Mouse (Mus musculus) midbrain, embryonic 15.5 days (tissue): ENCODE data around the gene Pnpla8. TPM values are rescaled to one million over a fixed set of nuclear protein-coding genes. Genes with fewer than 3 reads are reported as not detected.
"Not testable (repeated sequence)": the region's sequence is repeated elsewhere in the genome, so short reads cannot be mapped to it uniquely, and the experiment has no call there.

Experiments used
- ATAC-seq: fragments of 200-750 bp; cut with Nextera tagmentation; replicated peaks from 2 replicates; pipeline ENCODE4 v1.8.0; 2017; ENCODE audit warnings: moderate TSS enrichment
- H3K27ac ChIP-seq: fragments of 300-500 bp; sonication (generic); 2 replicates; pipeline ENCODE4 v1.5.1; 2015; ENCODE audit warnings: mild to moderate bottlenecking, inconsistent platforms
- H3K27me3 ChIP-seq: fragments of 300-500 bp; sonication (generic); replicated peaks from 2 replicates; pipeline ENCODE4 v1.6.1; 2015; ENCODE audit warnings: inconsistent platforms
- H3K36me3 ChIP-seq: fragments of 300-500 bp; sonication (generic); replicated peaks from 2 replicates; pipeline ENCODE4 v1.6.1; 2015; ENCODE audit warnings: inconsistent platforms
- H3K4me1 ChIP-seq: fragments of 300-500 bp; sonication (generic); 2 replicates; pipeline ENCODE4 v1.6.1; 2015; ENCODE audit warnings: inconsistent platforms
- H3K4me2 ChIP-seq: fragments of 300-500 bp; sonication (generic); 2 replicates; pipeline ENCODE4 v1.6.1; 2015; ENCODE audit warnings: inconsistent platforms, mild to moderate bottlenecking, moderate library complexity
- H3K4me3 ChIP-seq: fragments of 300-500 bp; sonication (generic); 2 replicates; pipeline ENCODE4 v1.5.1; 2015; ENCODE audit warnings: mild to moderate bottlenecking, inconsistent platforms
- H3K9ac ChIP-seq: fragments of 300-500 bp; sonication (generic); 2 replicates; pipeline ENCODE4 v1.6.1; 2015; ENCODE audit warnings: mild to moderate bottlenecking, inconsistent platforms
- H3K9me3 ChIP-seq: fragments of 300-500 bp; sonication (generic); 2 replicates; pipeline ENCODE4 v1.6.1; 2016; ENCODE audit warnings: inconsistent platforms
- WGBS: fragments of 180-500 bp; shearing (Covaris S2); methylation state at CpG from one replicate; pipeline ENCODE4 v1.1.7; 2015; ENCODE audit warnings: mixed read lengths; 5-methylcytosine and 5-hydroxymethylcytosine counted together
- polyA plus RNA-seq: library from polyadenylated mRNA; unstranded; fragments of >200 nt; fragmentation: Nextera tagmentation; extraction: Ambion mirVana; gene quantifications from 2 replicates; pipeline ENCODE4 v1.2.1, GENCODE M21; 2015

Pnpla8 gene
- 130 and 136 TPM in 2 replicates for polyA plus RNA-seq

DNA sequence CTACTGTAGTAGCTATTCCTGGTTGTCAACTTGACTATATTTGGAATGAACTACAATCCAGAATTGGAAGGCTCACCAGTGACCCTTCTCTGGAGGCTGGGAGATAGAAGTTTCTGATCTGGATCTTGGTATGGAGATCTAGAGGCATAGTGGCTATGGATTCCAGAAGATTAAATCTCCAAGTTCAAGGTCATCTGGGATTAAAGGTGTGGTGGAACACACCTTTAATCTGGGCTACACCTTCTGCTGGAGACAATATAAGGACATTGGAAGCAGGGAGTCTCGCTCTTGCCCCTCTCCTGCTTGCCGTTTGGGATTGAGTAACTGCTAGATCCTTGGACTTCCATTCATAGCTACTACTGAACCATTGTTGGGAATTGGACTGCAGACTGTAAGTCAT lies at the start of gene Pnpla8:
TSS of gene Pnpla8 (plus strand) at position 301 of the 400 bp plus-strand sequence.
- ATAC-seq, H3K4me1 ChIP-seq, H3K27ac ChIP-seq, H3K36me3 ChIP-seq, H3K9me3 ChIP-seq, H3K27me3 ChIP-seq: not testable (repeated sequence)
- Histone ChIP-seq H3K9ac (peak within 1 kb of the TSS; percentile 64), H3K4me3 (peak within 1 kb of the TSS; percentile 73), H3K4me2 (peak within 1 kb of the TSS; percentile 93)
- WGBS: 91% methylated on average over 2 of the region's 2 CpGs

DNA sequence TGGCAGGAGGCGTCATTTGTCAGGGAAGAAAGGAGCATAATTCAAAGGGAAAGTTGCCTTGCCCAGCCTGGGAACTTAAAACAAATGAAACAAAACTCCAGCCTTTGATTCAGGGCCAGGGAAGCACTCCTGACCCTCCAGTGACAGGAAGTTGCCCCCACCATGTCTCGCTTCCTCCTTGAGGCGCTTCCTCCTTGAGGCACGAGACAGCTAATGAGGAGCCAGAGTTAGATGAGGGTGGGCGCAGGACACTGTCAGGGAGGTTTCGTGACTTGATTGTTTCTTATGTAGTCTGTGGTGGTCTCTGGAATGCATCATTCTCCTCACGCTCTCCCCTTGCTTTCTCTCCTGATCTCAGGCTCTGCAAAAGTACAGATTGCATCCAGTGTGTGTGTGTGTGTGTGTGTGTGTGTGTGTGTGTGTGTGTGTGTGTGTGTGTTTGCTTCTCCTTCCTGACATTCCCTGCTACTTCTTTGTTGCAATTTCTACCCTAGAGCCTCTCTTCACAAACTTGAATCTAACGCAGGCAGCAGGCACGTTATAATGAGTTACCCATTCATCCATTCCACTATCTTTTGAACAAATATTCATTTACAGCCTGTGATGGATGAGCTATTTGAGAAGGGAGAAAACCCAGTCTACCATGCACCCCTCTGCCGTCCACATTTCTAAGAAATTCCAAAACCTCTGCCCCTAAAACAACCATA lies 44.7 kb upstream of the Pnpla8 start:
- peak; percentile 69 for ATAC-seq
- H3K36me3 ChIP-seq: no peaks in the 10 kb centered on the region
- 32% methylated on average over 10 of the region's 10 CpGs for WGBS
- peak overlapping the region; percentile 71 for H3K27ac ChIP-seq
- H3K9ac ChIP-seq: no peak overlapping the region
- peak overlapping the region; percentile 18 for H3K4me2 ChIP-seq
- H3K9me3 ChIP-seq: no peaks in the 10 kb centered on the region
- H3K4me3 ChIP-seq: no peak overlapping the region
- no peaks in the 10 kb centered on the region for H3K27me3 ChIP-seq
- peaks cover 16% of the 10 kb centered on the region for H3K4me1 ChIP-seq

DNA sequence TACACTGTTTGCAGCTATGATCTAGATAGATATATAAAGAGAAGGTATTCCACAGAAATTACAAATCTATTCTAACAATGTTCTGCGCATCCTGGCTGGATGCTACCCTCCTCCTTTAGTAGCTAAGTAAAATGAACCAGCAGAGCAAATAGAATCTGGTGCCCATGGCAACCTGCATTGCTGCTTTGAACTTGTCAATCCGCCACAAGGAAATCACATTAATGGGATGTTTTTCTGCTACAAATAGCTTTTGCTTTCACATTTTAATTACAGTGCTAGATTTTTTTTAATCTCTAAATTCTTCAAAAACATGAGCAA lies 44.2 kb upstream of the Pnpla8 start:
- ATAC-seq: peak; percentile 61
- no peak overlapping the region for H3K4me2 ChIP-seq
- no peaks in the 10 kb centered on the region for H3K9me3 ChIP-seq
- no peak overlapping the region for H3K9ac ChIP-seq
- H3K36me3 ChIP-seq: no peaks in the 10 kb centered on the region
- no peak overlapping the region for H3K4me3 ChIP-seq
- WGBS: 21% methylated on average over 2 of the region's 2 CpGs
- H3K27me3 ChIP-seq: no peaks in the 10 kb centered on the region
- peaks cover 16% of the 10 kb centered on the region for H3K4me1 ChIP-seq
- peak overlapping the region; percentile 71 for H3K27ac ChIP-seq

DNA sequence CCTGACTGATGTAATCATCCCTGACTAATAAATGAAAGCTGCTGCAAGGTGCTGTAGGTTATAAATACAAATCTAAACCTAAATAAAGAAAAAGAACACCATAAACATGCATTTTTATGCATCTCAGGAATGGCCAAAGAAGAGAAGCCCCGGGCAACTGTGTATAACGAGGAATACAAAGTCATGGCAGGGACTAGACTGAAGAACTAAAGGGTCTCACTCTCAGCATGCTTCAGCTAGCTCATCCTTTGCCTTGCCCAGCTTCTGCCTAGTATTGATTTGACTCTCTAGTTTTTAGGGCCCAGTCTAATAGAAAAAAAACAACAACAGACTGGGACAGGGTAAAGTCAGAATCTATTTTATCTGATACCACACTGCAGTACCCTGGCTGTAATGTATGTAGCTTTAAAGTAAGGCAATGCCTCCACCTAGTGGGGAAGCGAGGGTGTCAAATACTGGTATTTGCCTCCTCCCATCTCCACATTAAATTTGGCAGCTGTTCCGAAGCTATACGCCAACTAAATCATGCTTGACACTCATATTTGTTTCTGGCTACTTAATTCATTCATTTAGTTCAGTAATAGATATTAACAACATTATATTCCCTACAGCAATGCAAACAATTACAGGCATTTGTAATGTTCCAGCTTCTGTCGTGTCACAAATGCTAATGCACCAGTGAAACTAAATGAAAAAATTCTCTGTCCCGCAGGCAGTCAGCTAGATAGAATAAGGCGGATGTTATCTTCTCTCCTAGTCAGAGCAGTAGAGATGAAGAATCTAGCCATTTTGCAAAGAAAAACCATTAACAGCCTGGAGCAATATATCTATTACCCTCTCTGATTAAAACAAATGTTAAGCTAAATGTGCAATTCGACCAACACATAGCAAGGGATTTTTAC lies 39.8 kb upstream of the Pnpla8 start:
- H3K36me3 ChIP-seq: no peaks in the 10 kb centered on the region
- peak; percentile 93 for ATAC-seq
- H3K4me3 ChIP-seq: no peak overlapping the region
- H3K9me3 ChIP-seq: no peaks in the 10 kb centered on the region
- H3K27me3 ChIP-seq: no peaks in the 10 kb centered on the region
- H3K4me1 ChIP-seq: peaks cover 11% of the 10 kb centered on the region
- H3K4me2 ChIP-seq: 0 out of 2 replicates have a peak overlapping the region, but pooled peaks have one; percentile 19
- H3K9ac ChIP-seq: no peak overlapping the region
- 44% methylated on average over 9 of the region's 9 CpGs for WGBS
- H3K27ac ChIP-seq: no peak overlapping the region

DNA sequence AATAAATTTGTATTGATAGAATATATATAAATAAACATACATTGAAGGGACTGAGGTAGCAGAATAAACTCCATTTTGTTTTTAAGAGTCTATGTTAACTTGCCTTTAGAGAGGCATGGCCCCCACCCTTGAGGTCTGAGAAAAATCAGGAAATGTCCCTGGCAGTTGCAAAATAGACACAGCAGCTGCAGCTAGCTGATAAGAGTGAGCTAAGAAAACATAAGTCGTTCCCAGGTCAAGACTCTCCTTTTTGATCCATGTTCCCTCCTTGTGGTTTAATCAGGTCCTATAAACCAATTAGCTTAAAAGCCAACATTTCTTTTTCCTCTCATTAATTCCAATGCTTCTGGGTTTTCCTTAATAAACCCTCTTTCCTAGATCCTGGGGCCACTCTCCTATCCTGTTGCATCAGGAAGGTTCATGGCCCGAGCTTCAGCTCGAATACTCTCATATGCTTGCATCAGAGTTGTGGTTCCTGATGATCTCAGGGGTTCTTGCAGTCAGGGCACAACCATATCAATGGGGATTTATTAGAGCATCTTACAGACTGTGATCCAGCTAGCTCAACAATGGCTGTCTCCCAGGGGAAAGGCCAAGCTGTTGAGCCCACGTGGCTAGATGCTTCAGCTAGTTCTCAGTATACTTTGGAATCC lies 23.2 kb upstream of the Pnpla8 start:
- no peak overlapping the region for H3K4me2 ChIP-seq
- H3K27me3 ChIP-seq: no peaks in the 10 kb centered on the region
- H3K4me3 ChIP-seq: no peak overlapping the region
- no peaks in the 10 kb centered on the region for H3K9me3 ChIP-seq
- ATAC-seq: no peak
- 63% methylated on average over 4 of the region's 4 CpGs for WGBS
- H3K27ac ChIP-seq: no peak overlapping the region
- H3K4me1 ChIP-seq: no peaks in the 10 kb centered on the region
- no peaks in the 10 kb centered on the region for H3K36me3 ChIP-seq
- H3K9ac ChIP-seq: no peak overlapping the region

DNA sequence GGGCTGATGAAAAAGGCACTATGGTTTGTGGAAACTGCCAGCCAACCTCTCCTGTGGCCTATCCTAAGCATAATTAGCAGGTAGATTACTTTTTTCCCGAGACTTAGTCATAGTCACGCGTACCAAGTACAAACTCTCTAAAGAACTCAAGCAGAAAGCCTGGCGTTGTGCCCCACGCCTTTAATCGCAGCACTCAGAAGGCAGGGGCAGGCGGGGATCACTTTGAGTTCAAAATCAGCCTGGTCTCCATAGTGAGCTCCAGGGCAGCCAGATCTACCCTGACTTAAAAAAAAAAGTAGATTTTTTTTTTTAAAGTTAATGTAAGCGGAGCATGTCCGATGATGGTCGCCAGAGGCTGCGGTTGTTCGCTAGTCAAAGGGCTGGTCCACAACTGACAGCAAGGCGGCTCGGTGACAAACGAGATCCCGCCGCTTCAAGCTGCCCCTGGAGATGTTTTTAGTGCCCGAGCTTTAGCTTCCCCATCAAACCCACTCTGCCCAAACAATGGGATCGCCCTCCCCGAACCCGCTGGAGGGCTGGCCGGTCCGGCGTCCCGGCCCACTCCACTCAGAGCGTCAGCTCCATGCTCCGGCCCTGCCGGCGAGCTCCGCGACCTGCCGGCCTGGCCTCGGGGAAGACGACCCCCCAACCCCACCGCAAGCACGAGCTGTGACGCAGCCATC lies 11.9 kb upstream of the Pnpla8 start:
- no peaks in the 10 kb centered on the region for H3K9me3 ChIP-seq
- H3K36me3 ChIP-seq: 0 out of 2 replicates have a peak, but pooled peaks cover 3% of the 10 kb centered on the region
- no peaks in the 10 kb centered on the region for H3K27me3 ChIP-seq
- peaks cover 15% of the 10 kb centered on the region for H3K4me1 ChIP-seq
- under 1% methylated on average over 37 of the region's 37 CpGs for WGBS
- ATAC-seq: no peak
- H3K27ac ChIP-seq: peak overlapping the region; percentile 84
- H3K4me3 ChIP-seq: peak overlapping the region; percentile 97
- peak overlapping the region; percentile 86 for H3K9ac ChIP-seq
- H3K4me2 ChIP-seq: peak overlapping the region; percentile 79

DNA sequence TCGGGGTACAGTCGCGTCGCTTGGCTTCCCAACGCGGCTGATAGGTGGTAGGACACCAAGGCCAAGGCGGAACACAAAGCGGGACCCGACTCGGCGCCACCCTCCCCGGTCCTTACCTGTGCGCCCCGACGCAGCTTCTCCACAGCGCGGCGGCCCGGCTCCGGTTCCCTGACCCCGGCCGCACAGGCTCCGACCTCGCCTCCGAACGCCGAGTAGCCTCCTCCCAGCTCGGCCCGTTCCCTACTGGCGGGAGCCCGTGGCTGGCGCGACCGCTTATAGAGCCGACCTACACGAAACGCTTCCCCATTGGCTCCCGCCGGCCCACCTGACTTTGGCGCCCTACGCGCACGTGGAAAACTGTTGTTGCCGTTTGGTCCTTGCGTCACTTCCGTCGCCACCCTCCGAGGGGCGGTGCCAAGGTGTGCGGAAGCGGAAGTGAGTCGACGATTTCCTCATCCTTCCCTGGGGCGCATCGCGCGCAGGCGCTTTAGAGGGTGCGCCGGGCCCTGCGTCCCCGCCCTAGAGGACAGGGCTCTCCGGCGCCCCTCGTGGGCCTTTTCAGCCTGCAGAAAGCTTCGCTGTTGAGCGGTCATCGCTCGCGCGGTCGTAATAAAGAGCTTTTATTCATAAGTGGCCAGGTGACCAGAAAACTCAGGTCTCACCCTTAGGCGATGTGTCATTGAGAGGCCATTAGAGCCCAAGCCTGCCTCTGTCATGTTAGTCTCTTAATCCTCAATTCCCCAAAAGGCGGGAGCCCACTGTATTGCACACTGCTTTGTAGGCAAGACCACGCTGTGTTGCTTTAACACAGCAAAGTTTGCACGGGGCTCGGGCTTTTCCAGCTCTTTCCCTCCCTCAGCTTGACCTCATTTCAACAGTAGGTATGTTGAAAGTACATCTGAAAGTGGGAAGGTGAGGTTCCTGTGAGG lies 11.1 kb upstream of the Pnpla8 start, which contains the start of gene Dnajb9:
TSS of gene Dnajb9 (minus strand) at position 503 of the 929 bp plus-strand sequence.
- no peaks in the 10 kb centered on the region for H3K9me3 ChIP-seq
- WGBS: under 1% methylated on average over 77 of the region's 77 CpGs
- ATAC-seq: peak; percentile 99
- peak within 1 kb of the TSS; percentile 86 for H3K9ac ChIP-seq
- 0 out of 2 replicates have a peak, but pooled peaks cover 3% of the 10 kb centered on the region for H3K36me3 ChIP-seq
- H3K27me3 ChIP-seq: no peaks in the 10 kb centered on the region
- peaks cover 15% of the 10 kb centered on the region for H3K4me1 ChIP-seq
- peak within 1 kb of the TSS; percentile 97 for H3K4me3 ChIP-seq
- H3K27ac ChIP-seq: peak within 1 kb of the TSS; percentile 84
- peak within 1 kb of the TSS; percentile 79 for H3K4me2 ChIP-seq

DNA sequence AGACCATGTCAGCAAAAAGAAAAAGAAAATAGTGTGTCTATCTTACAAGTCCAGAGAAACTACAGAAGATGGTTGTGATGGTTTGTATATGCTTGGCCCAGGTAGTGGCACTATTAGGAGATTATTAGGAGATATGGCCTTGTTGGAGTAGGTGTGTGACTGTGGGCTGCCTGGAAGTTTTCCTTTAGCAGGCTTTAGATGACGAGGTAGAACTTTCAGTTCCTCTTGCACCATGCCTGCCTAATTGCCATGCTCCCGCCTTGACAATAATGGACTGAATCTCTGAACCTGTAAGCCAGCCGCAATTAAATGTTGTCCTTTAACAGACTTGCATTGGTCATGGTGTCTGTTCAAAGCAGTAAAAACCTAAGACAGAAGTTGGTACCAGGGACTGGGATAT lies 9.6 kb upstream of the Pnpla8 start:
- Histone ChIP-seq H3K9me3 (no peaks in the 10 kb centered on the region), H3K27ac (no peak overlapping the region), H3K27me3 (no peaks in the 10 kb centered on the region), H3K4me1 (peaks cover 15% of the 10 kb centered on the region), H3K36me3 (no peaks in the 10 kb centered on the region), H3K4me2 (no peak overlapping the region), H3K4me3 (no peak overlapping the region), H3K9ac (no peak overlapping the region)
- 94% methylated on average over 3 of the region's 3 CpGs for WGBS
- no peak for ATAC-seq

DNA sequence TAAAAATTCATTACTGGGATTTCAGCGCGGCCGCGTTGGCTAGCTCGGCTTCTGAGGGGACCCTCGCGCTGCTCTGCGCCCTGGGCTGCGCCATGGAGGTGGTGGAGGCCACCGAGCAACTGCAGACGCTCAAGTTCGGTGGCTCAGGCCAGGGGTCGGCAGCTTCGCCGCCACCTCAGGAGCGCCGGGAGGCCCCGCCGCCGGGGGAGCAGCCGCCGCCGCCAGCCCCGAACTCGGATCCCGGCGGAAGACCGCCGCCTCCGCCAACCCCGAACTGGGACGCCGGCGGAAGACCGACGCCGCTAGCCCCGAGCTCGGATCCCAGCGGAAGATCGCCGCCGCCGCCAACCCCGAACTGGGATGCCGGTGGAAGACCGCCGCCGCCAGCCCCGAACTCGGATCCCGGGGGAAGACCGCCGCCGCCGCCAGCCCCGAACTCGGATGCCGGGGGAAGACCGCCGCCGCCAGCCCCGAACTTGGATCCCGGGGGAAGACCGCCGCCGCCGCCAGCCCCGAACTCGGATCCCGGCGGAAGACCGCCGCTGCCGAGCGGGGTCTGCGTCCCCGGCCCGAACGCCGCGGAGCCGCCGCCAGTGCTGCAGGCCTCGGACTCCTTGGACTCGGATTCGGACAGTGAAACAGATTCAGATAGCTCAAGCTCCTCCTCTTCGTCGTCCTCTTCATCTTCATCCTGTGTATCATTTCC lies 634 bp downstream of the Pnpla8 start:
- Histone ChIP-seq H3K27me3 (no peaks in the 10 kb centered on the region), H3K9me3 (no peaks in the 10 kb centered on the region), H3K4me2 (peak overlapping the region; percentile 93), H3K4me3 (peak overlapping the region; percentile 73), H3K4me1 (peaks cover 4% of the 10 kb centered on the region; the same call in 1 of the 2 replicates), H3K36me3 (no peaks in the 10 kb centered on the region), H3K27ac (no peak overlapping the region), H3K9ac (peak overlapping the region; percentile 64)
- WGBS: 2% methylated on average over 89 of the region's 89 CpGs
- 0 out of 2 replicates have a peak, but pooled peaks have one; percentile 42 for ATAC-seq

DNA sequence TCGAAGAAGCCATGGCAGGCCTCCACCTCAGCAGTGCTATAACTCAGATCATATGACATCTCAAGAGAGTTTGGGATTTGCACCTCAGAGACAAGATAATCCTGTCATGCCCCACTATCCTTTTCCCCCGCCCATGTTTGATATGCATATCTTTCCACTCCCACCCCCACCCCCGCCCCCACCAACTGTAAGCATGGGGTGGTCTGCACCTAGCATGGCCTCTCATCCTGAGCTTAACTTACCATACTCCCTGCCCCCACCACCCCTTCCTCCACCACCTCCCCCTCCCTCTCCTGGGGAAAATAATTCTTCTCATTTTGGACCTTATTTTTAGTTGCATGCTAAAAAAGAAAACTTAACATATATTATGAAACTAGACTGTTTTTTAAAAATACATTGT lies 1.9 kb downstream of the Pnpla8 start:
- Histone ChIP-seq H3K36me3 (no peaks in the 10 kb centered on the region), H3K9ac (no peak overlapping the region), H3K27me3 (no peaks in the 10 kb centered on the region), H3K4me1 (peaks cover 4% of the 10 kb centered on the region; the same call in 1 of the 2 replicates), H3K9me3 (no peaks in the 10 kb centered on the region), H3K4me3 (no peak overlapping the region), H3K27ac (no peak overlapping the region), H3K4me2 (no peak overlapping the region)
- 72% methylated on average over 3 of the region's 3 CpGs for WGBS
- ATAC-seq: no peak
